Mouse (Mus musculus): ENCODE results near the gene Dlg2.
A peak's percentile ranks its signal among the peaks of the same experiment; 100 is the strongest.

Dlg2 gene

DNA sequence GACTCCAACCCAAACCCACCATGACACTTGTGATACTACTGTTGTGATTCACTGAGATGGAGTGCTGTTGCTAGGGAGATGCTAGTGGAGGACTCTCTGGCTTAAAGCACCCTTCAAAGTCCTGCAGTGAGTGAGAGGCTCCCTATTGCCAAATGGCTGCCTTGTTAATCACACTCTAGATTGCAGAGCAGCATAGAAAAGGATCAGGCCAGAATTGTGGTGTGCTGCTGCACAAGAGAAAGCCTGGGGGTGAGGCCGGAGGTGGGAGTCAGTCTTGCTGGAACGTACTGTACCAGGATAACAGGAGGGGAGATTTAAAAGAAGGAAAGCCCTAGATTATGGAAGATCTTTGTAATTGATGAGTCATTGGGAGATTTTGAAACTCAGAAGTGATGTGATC is 1094.5 kb downstream of the Dlg2 start:
- no peak for DNase-seq (ENCODE audit: low read depth, low spot score)

DNA sequence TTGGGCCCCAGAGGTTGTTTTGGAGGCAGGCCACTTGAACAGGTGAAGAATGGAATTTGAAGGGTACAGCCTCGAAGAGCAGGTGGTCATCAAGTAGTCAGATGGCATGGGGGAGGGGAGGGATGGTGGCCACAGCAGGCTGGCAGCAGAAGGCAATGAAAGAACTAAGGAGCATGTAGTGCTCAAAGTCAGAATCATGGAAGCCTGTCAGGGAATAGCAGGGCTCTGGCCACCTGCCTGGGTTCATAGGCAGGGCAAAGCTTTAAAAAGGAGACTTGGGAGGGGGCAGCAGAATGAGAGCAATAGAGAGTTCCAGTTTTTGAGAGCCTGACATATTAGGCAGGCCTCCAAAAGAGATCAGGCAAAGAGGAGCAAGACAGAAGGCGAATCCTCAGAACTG is 1096.2 kb downstream of the Dlg2 start:
- DNase-seq (ENCODE audit: low read depth, low spot score): no peak

DNA sequence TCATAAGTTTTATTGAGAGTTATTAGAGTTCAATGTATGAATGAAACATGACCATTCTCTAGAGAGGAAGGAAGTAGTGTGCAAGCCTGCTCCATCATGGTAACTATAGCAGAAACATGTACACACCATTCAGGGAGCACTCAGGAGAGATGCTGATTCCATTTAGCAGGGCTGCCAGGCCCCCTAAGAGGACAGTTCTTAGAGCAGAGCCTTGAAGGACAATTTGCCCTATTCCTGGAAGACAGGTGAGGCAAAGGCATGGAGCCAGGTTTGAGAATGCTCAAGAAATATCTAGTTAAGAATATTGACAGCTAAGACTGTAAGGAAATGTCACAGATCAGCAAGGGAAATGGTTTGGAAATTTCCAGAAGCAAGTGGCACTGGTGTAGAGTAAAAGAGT is 1096.8 kb downstream of the Dlg2 start:
- no peak for DNase-seq (ENCODE audit: low read depth, low spot score)

DNA sequence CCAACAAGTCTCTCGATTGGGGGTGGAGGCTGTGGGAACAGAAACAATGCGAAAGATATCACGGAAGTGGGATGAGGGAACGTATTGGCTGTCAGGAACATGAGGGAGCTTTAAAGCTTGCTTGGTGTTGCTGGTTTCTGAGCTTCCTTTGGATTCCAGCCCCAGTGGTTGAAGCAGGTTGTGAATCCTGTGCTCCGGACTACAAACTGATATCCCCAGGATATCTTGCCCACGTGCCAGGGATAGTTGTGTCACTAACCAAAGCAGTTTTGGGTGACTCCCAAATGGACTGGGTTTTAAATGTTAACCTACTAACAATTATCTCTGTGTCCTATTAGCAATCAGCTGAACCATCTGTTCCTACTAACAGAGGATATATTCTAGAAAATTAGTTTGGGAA is 1099.7 kb downstream of the Dlg2 start:
- DNase-seq (ENCODE audit: low read depth, low spot score): no peak

DNA sequence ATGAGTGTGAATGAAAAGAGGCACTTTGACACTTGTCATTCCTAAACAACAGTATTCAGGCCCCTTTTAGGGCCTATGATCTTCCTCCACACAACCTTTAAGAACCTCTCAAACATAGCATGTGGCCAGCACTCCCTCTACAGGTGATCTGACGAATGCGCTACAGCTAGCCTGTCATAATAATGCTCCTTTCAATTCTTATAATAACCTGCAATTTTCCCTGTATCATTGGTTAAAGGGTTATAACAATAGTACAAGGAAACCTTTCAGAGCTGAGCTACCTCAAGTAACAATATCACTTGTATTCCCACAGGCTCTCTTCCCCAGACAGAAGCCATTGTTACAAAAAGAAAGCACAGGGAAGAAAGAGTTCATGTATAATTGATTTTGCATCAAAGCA is 1105.7 kb downstream of the Dlg2 start:
- no peak for DNase-seq (ENCODE audit: low read depth, low spot score)

DNA sequence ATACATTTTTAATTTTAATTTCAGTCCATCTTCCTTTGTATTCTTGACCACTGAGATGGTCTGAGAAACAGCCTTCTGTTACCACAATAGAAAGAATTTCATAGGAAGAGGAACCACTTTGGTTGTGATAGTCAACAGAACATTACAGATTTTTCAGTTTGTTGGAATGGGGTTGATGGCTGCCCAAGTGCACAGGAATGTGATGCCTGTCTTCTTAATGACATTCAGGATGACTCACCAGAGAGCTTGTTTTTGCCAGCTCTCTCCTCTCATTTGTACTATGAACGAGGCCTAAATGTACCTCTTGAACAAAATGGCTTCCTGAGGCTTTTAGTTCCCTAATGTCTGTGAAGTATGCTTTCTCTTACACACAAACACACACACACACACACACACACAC is 1107.1 kb downstream of the Dlg2 start:
- DNase-seq (ENCODE audit: low read depth, low spot score): no peak

DNA sequence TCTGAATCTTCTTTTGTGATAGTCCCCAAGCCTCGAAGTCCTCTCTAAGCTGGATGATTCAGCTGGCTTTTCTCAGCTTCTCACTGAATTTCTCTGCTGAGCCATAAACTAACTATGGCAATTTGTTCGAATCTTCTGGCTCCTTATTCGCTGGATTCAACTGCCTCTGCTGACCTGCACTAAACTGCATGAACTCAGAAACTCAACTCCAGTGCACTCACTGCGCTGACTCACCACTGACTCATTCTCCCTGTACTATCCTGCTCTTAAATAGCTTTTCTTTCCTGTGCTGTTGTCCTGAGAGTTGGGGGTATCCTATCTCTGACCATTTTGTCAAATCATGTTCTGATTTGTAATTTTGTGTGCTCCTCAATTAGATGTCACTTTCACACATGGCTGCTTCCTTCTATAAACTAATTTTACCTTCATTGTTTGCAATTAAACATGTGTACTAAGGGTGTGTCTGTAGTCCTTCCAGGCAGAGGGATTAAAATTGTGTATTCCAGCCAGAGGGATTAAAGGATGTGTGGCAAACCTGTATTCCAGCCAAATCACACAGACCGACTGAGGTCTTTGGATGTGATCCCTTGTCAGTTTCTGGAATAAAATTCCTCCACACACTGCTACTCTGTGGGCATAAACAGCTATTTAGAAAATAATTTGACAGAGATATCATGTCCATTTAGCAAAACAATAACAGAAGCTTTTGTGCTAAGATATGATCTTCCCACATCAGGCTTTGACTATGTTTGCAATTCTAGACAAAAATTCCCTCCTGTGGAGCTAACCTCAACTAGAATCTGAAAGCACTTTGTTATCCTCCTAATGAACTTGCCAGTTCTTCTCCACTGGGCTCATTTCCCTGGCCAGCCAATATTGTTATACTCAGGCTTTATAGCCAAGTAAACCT is 1115.0 kb downstream of the Dlg2 start:
- no peak for DNase-seq (ENCODE audit: low read depth, low spot score)

DNA sequence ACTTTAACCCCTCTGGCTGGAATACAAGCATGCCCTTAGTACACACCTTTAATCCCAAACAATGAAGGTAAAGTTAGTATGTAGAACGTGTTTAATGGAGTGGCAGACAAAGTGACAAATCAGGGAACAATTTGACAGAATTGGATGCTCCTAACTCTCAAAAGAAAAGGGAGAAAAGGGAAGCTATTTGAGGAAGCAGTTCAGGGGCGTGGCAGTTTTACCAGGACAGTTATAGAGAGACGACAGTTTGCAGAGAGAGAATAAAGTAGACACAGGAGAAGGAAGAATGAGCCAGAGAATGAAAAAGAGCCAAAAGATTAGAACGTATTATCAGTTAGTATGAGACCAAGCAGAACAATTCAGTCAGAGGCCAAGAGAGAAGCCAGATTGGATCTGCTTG is 1122.1 kb downstream of the Dlg2 start:
- no peak for DNase-seq (ENCODE audit: low read depth, low spot score)

DNA sequence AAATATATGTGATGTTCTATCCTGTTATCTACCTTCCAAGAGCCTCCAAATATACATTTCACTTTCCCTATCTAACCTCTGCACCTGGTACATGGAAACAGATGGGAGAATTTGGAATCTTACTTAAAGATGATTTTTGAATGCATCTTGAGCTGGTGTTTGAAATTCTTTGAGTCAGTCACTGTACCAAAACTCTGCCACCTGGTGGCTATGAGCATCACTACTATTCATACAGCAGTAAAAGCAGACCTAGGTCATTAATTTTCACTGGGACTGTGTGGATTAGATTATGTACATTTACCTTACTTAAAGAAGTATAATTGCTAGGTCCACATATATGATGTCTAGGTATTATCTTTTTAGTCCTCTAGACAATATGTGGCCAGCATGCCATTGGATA is 1124.8 kb downstream of the Dlg2 start:
- DNase-seq (ENCODE audit: low read depth, low spot score): peak; percentile 5

DNA sequence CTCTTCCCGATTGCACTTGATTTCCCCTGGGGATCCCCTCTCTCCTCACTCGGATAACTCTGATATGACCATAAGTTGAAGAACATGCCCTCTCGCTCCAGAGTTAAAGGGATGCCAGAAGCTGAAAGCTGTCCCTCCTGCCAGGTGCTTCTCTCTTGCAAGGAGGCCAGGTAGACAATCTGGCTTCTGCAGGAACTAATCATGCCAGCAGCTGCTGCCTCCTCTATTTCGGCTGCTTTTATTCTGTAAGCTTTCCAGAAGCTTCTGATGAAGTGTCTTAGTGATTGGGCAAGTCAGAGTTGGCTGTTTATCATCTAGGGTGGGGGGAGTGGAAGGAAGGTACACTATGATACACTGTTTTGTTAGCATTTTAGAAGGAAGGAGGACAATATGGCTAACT is 1127.1 kb downstream of the Dlg2 start:
- no peak for DNase-seq (ENCODE audit: low read depth, low spot score)

DNA sequence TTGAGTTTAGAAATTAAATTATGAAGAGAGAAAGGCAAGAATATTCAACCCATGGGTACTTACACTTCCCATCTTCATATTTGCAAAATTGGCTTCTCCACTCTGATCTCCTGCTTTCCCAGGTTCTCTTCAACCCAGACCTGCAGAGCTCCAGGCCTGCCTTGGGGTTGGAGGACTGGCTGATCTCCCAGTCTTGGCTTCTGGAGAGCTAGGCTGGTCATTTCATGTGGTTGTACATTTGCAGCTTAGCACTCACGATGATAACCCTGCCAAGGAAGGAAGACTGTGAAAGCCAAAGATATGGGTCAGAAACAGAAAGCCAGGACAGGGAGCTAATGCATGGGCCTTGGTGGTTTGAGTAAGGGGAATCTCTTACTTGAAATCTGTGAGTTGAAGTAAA is 1176.6 kb downstream of the Dlg2 start:
- no peak for DNase-seq (ENCODE audit: low read depth, low spot score)

DNA sequence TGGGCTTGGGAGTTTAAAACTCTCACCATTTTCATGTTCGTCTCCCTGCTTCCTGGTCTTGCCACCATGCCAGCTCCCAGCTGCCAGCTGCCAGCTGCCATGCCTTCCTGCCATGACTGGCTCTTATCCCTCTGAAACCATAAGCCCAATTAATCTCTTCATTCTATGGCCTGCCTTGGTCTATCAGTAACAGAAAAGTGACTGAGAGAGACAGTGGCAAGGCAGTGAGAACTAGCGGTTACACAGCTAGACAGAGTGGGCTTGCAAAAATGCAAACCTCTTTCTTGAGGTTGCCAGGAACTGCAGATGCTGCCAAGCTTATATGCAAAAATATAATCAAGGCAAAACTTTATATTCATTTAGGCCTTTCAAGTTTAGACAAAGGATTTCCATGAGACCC is 1183.0 kb downstream of the Dlg2 start:
- no peak for DNase-seq (ENCODE audit: low read depth, low spot score)

DNA sequence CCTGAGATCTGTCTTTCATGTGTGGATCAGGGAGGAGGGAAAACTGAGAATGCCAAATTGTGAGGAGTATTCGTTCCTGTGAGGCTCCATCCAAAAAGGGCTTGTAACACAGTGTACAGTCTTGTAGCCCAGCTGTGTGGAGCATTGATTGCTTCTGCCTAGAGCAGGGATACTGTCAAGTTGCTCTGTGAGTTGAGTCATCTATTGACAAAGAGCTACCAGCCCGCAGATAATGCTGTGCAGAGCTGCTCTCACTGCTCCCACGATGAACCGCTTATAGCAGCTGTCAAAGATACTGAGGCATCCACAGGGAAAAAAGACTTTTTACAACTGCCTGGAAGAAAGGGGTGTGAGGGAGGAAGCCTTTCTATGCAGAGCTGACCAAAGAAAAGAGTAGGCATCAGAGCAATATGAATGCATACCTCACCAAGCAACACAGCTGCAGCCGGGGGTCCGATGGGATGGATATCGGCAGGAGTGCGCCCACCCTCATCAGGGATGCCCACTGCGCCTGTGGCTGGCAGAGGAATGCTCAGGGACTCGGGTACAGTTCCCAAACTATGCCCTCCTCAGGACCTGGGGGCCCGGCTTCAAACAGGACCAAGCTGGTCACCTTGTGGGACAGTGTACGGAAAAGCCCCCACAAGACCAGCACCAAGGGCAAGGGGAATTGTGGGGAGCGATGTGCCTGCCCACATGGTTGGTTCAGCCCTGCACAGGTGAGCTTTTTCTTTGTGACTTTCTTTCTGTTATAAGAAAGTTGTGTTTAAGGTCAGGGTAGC is 1196.0 kb downstream of the Dlg2 start:
- no peak for DNase-seq (ENCODE audit: low read depth, low spot score)

DNA sequence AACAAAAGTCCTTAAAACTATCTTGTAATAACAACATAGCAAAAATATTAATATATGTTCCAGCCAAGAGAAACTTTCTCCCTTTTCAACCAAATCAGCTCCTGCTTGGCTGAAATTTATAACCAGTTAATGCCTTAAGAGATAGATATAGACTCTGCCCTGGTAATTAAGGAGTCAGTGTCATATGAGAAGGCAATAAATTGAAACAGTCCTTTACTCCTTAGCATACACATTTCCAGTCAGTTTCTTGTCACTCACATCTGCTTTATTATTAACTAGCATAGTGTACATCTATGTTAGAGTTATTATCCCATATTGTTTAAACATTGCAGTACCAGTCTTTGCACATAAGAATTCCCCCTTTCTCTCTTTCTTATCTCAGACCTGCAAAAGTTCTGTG is 1197.9 kb downstream of the Dlg2 start:
- no peak for DNase-seq (ENCODE audit: low read depth, low spot score)

DNA sequence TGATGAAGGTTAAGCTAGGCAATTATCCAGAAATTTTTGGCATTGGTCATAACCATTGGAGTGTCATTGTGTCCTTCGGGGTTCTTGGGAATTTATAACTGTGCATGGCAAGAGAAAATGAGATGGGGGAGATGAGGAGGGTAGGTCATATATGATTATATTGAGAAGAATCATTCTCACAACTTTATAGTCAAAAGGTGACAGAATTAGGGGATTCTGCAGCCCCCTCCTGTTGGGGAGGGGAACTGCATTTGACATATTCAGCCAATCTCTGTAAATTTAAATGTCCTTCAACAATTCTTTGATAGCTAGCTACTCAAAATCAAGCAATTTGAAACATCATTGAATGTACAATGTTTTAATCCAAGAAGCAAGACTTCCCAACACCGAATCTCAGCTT is 1201.5 kb downstream of the Dlg2 start:
- DNase-seq (ENCODE audit: low read depth, low spot score): no peak

DNA sequence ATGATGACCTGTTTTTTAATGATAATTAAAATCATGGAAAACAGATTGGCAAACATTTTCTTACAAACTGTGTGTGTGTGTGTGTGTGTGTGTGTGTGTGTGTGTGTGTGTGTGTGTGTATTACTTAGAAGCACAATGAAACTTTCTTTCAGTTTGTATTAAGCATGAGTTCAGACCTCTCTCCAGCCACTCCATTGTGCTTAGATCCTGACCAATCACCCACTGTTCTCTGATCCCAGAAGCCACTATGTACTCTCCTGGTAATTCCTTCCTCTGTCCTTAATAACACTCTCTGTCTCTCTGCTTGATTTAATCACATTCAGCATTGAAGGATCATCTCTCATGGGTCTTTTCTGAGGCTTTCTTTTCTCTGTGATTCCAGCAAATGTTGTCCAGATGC is 1211.5 kb downstream of the Dlg2 start:
- DNase-seq (ENCODE audit: low read depth, low spot score): no peak

DNA sequence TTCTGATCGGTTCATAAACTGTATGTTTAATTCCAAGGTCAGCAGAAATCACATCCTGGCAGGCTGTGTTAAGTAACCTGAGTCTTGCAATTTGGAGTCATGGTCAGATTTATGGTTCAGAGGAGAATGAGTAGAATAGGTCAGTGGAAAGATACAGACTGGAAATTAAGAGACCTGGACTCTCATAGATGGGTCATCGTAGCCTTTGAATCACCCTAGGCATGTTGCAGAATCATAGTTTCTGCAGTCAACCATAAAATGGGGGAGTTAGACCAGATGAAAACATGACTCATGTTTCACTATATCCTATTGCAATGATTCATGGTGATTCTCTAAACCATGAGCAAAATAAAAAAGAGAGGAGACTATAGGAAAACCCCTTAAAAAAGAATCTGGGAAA is 1213.4 kb downstream of the Dlg2 start:
- no peak for DNase-seq (ENCODE audit: low read depth, low spot score)

DNA sequence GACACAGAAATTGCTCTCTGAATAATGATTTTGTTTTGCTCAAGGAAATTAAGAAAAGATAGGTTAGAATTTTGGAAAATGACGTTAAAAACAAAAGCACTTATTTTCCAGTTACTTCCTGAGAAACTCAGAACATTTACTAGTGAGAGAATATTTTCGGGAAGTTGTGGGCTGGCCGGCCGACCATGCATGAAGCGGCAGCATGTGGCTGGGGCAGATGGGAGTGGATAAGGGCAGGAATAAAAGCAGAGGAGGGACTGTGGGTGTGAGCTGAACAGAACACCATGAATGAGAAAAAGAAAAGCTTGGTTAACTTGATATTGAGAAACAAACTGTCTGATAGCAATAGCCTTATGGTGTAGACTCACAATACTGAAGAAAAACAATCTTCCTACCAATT is 1233.4 kb downstream of the Dlg2 start:
- no peak for DNase-seq (ENCODE audit: low read depth, low spot score)

DNA sequence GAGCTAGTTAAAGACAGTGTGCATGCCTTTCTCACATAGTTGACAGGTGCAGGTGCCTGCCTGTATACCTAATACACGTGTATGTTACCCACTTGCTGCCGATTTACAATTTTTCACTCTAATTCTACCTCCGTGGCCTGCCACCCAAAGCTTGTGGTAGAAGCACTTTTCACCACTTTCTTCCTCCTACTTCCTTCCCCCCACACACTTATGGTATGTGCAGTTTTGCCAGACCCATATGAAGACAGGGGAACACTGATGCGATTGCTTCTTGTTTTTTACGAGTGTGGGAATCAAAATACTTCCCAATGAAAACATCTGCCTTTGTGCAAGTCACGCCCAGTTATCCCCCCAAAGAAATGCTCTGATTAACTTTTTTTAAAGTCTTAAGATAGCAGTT is 1234.7 kb downstream of the Dlg2 start:
- DNase-seq (ENCODE audit: low read depth, low spot score): no peak

DNA sequence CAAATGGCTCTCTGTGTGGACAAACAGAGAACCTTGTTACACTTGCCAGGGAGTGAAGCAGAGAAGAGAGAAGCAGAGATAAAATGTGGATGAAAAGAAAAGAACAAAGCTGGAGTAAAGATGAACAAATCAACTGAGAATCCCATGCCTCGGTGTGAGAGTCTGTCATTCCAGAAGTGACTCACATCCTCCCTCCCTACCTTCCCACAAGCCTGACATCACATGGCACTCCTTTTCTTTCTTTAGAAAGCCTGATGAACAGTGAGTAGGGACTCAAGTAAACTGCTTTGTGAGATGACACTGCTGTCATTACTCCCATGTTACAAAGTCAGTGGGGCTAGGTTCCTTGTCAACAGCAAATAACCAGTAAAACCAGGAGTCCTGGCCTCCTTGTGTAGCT is 1239.3 kb downstream of the Dlg2 start:
- DNase-seq (ENCODE audit: low read depth, low spot score): no peak

DNA sequence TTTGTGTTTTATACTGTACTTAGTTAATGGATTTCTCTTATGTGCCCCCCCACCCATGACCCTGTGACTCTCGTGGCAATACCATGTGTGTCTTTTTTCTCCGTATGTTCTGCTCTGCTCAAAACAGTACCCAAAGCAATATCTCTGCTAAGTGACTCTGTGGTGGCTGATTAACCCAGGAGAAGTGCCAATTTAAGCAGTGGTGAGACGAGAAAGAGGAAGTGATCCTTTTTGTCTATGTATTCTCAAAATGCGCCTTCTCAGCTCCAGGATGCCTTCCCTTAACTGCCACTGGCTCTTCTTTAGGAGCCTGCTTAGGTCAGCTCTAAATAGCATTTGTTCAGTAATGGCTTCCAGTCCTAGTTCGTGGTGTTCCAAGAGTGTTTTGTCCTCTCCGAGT is 1240.2 kb downstream of the Dlg2 start:
- DNase-seq (ENCODE audit: low read depth, low spot score): no peak

DNA sequence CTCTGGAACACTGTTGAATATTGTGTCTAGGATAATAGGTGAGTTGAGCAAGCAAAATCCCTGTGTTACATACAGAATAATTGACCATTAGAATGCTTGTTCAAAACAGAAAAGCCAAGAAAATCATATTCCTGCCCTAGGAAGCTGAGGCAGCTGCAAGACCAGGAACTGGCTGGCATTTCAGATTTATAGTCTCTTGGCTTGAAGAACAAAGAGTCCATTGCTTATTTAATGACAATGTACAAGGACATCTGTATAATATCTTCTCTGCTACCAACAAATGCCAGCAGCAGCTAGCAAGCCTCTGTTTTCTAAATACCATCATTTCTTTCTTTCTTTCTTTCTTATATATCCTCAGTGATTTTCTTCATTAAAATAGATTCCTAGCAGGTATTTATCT is 1243.8 kb downstream of the Dlg2 start:
- no peak for DNase-seq (ENCODE audit: low read depth, low spot score)

DNA sequence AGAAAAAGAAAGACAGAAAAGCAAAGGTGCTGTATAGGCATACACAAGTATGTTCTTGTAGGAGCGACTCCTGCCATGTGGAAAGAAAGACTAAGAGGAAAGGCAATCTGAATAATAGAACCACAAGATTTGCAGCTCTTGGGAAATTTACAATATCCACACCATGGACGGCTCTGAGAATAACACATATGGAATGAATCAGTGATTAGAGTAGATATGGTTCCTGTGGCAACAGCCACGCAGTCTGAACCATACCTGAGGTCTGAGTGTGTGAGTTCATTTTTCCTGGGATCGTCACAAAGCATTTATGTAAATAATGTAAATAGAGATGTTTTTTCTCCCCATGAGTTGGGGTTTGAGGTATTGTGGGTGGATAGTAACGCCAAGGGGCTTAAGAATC is 1247.9 kb downstream of the Dlg2 start:
- no peak for DNase-seq (ENCODE audit: low read depth, low spot score)

All from retina, postnatal 7 days (tissue).